Mouse (Mus musculus) liver, embryonic 14.5 days (tissue): ENCODE measurements at regions not wholly inside any gene's neighbourhood (a gene's known extent, or its start where the extent isn't known, plus 50 kb on each side); places are given as distances from the start of the nearest gene placed in this dataset.

Source experiments
- ATAC-seq: fragments of 200-750 bp; cut with Nextera tagmentation; 2 replicates; pipeline ENCODE4 v1.8.0; 2017; ENCODE audit warnings: moderate number of reproducible peaks, mild to moderate bottlenecking, moderate library complexity; ENCODE audit not compliant: insufficient read depth
- DNase-seq, 3 experiments: peaks; one replicate each; pipeline ENCODE4 v3.0.0-alpha.2; 2012 to 2013; ENCODE audit warnings: low read depth in 3 of 3, low spot score in 3 of 3
- H3K27ac ChIP-seq: fragments of 300-500 bp; sonication (generic); 2 replicates; pipeline ENCODE4 v1.5.1; 2014; ENCODE audit warnings: moderate library complexity, mild to moderate bottlenecking, control low read depth, inconsistent platforms
- H3K27me3 ChIP-seq: fragments of 300-500 bp; sonication (generic); 2 replicates; pipeline ENCODE4 v1.6.1; 2014; ENCODE audit warnings: mild to moderate bottlenecking, low read length, moderate library complexity; ENCODE audit not compliant: control insufficient read depth, insufficient read depth
- H3K36me3 ChIP-seq: fragments of 300-500 bp; sonication (generic); replicated peaks from 2 replicates; pipeline ENCODE4 v1.6.1; 2014; ENCODE audit warnings: low read depth; ENCODE audit not compliant: control insufficient read depth, insufficient read depth
- H3K4me1 ChIP-seq, 2 experiments: fragments of 200-500 bp in 1 of 2; fragments of 300-500 bp in 1 of 2; sonication (generic) in 1 of 2; replicated peaks; 2 replicates each; pipeline ENCODE4 v1.6.1; 2012 to 2014; ENCODE audit warnings: antibody characterized with exemption in 1 of 2, inconsistent platforms in 1 of 2, low read length in 1 of 2; ENCODE audit not compliant: control insufficient read depth in 2 of 2, insufficient read depth in 2 of 2
- H3K4me2 ChIP-seq: fragments of 300-500 bp; sonication (generic); 2 replicates; pipeline ENCODE4 v1.6.1; 2014; ENCODE audit warnings: low read depth, mild to moderate bottlenecking, control low read depth, moderate library complexity
- H3K4me3 ChIP-seq, 2 experiments: fragments of 200-500 bp in 1 of 2; fragments of 300-500 bp in 1 of 2; sonication (generic) in 1 of 2; 2 replicates each; pipeline ENCODE4 v1.5.1; 2012 to 2014; ENCODE audit warnings: low read depth in 2 of 2, low read length in 2 of 2, mild to moderate bottlenecking in 2 of 2, control low read depth in 1 of 2, inconsistent platforms in 1 of 2, moderate library complexity in 1 of 2; ENCODE audit not compliant: insufficient read depth in 1 of 2
- H3K9ac ChIP-seq: fragments of 300-500 bp; sonication (generic); replicated peaks from 2 replicates; pipeline ENCODE4 v1.6.1; 2014; ENCODE audit warnings: mild to moderate bottlenecking, control low read depth, moderate library complexity
- H3K9me3 ChIP-seq: fragments of 300-500 bp; sonication (generic); 2 replicates; pipeline ENCODE4 v1.6.1; 2016; ENCODE audit warnings: low read length, mixed read lengths; ENCODE audit not compliant: control insufficient read depth
- CTCF ChIP-seq: IDR thresholded peaks from 2 replicates; pipeline ENCODE4 v1.5.1; 2016; ENCODE audit warnings: antibody characterized with exemption, low read depth, control low read depth
- EP300 ChIP-seq: IDR thresholded peaks from 2 replicates; pipeline ENCODE4 v1.6.1; 2016; ENCODE audit warnings: antibody characterized with exemption, low read depth
- WGBS: fragments of 180-500 bp; shearing (Covaris S2); extraction: QIAGEN DNeasy Blood & Tissue Kit; methylation state at CpG from one replicate; pipeline ENCODE4 v1.1.7; 2014; ENCODE audit not compliant: insufficient replicate concordance; 5-methylcytosine and 5-hydroxymethylcytosine counted together

GRCm38 (mm10) chr5:133631812-133632211, 467.7 kb upstream of the Castor2 start:
- Histone ChIP-seq H3K27me3 (no peaks in the 10 kb centered on the region), H3K9ac (no peak overlapping the region), H3K4me3 (no peak overlapping the region), H3K36me3 (no peaks in the 10 kb centered on the region), H3K27ac (no peak overlapping the region), H3K4me1 (no peaks in the 10 kb centered on the region), H3K4me2 (no peak overlapping the region), H3K9me3 (no peaks in the 10 kb centered on the region)
- no peak for DNase-seq
- TF ChIP-seq EP300 (no peak), CTCF (no peak)
- ATAC-seq = no peak

GRCm38 (mm10) chr5:133619347-133619746, 480.2 kb upstream of the Castor2 start:
- Histone ChIP-seq H3K4me1 (no peaks in the 10 kb centered on the region), H3K4me2 (no peak overlapping the region), H3K9me3 (no peaks in the 10 kb centered on the region), H3K27me3 (no peaks in the 10 kb centered on the region), H3K27ac (no peak overlapping the region), H3K9ac (no peak overlapping the region), H3K4me3 (no peak overlapping the region), H3K36me3 (no peaks in the 10 kb centered on the region)
- 70% methylated on average over 8 of the region's 8 CpGs for WGBS
- DNase-seq = no peak
- ATAC-seq = no peak
- TF ChIP-seq EP300 (no peak), CTCF (no peak)

GRCm38 (mm10) chr5:133601241-133601739, 498.2 kb upstream of the Castor2 start:
- no peaks in the 10 kb centered on the region for H3K36me3 ChIP-seq
- H3K4me1 ChIP-seq = no peaks in the 10 kb centered on the region
- no peak overlapping the region for H3K9ac ChIP-seq
- ATAC-seq (no peak), DNase-seq (no peak)
- H3K4me3 ChIP-seq = no peak overlapping the region
- TF ChIP-seq EP300 (no peak), CTCF (no peak)
- H3K4me2 ChIP-seq = no peak overlapping the region
- WGBS = 64% methylated on average over 8 of the region's 8 CpGs
- no peak overlapping the region for H3K27ac ChIP-seq
- no peaks in the 10 kb centered on the region for H3K27me3 ChIP-seq
- no peaks in the 10 kb centered on the region; the same call in 1 of the 2 replicates for H3K9me3 ChIP-seq

- Histone ChIP-seq H3K4me1 (no peaks in the 10 kb centered on the region), H3K9ac (no peak overlapping the region), H3K27ac (no peak overlapping the region), H3K36me3 (no peaks in the 10 kb centered on the region), H3K4me3 (no peak overlapping the region), H3K27me3 (no peaks in the 10 kb centered on the region), H3K4me2 (no peak overlapping the region), H3K9me3 (no peaks in the 10 kb centered on the region; the same call in 1 of the 2 replicates)
- no peak for TF ChIP-seq CTCF
- TF ChIP-seq EP300 = no peak
- DNase-seq = no peak
- no peak for ATAC-seq
- WGBS = 46% methylated on average over 5 of the region's 5 CpGs
Measured at GRCm38 (mm10) chr5:133600630-133601029, 498.9 kb upstream of the Castor2 start.

GRCm38 (mm10) chr5:133598105-133598504, 501.4 kb upstream of the Castor2 start:
- 54% methylated on average over 3 of the region's 3 CpGs for WGBS
- ATAC-seq = no peak
- Histone ChIP-seq H3K4me1 (no peaks in the 10 kb centered on the region), H3K36me3 (no peaks in the 10 kb centered on the region), H3K4me3 (no peak overlapping the region), H3K9ac (no peak overlapping the region), H3K27me3 (no peaks in the 10 kb centered on the region), H3K9me3 (no peaks in the 10 kb centered on the region), H3K4me2 (no peak overlapping the region), H3K27ac (no peak overlapping the region)
- DNase-seq = no peak
- no peak for TF ChIP-seq EP300
- TF ChIP-seq CTCF = no peak
